Mouse (Mus musculus) MN1 (cell line): ENCODE data around the gene Rnf214.

Source experiments
- DNase-seq: peaks from one replicate; pipeline ENCODE4 v3.0.0-alpha.2; 2016; ENCODE audit warnings: low spot score

Gene Rnf214

DNA sequence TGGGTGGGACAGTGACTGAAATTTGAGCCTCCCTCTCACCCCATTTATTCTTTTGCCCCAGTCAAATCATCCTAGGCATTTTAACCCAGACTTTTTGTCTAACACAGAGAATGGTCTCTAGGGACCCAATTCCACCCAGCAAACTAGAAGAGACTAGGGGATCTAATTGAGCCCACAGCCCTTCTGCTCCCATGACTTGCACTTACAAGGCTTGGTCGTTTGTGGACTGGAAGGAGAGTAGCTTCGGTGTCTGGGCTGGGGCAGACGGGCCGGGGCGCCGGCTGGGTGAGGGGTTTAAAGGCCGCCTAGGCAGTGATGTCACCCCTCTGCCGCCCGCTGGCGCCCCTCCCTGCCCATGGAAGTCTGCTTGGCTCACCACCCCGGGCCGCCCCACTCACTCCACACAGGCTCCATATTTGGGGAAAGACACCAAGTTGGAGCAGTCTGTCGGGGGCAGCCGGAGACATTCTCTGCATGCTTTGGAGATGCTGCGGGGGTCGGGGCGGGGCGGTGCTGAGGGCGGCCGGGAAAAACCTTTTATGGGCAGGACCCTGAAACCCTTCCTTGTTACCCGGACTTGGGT lies 29.0 kb upstream of the Rnf214 start, which contains the start of gene Tagln:
Gene Tagln (minus strand): TSS at position 431 of the 583 bp plus-strand sequence.
- DNase-seq = no peak

DNA sequence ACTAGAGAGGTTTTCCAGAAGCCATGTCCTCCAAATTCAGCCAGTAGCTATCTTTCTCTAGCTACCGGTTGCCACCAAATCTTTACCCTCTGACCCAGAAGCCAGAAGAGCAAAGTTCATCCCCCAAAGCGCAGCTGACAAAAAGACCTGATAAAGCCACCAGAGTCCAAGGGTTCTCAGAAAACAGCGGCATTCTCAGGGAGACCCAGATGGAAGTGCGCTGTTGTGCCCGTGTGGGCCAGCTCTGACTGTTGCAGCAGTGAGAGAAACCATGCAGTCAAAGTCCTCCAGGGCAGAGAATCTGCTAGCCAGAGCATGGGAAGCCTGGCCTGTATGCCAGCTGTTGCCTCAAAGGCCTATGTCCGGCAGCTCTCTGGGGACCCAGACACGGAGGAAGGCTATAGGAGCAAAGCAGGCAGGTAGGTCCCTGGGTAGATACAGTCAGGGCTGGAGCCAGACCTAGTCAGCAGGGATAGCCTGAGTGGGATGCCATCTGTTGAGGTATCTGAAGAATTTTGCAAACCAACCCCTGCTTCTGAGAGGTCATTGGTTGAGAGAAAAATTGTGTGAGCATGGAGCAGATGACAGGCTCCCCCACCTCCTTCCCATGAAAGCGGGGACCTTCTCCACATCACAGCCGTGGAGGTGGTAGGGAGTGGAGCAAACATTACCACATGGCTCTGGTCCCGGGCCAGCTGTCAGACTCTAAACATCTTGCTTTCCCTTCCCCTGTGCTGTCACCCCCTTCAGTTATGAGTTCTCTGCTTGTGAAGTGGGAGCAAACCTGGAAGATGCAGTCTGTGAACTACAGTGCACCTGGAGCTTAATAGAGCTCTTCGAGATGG lies 26.1 kb upstream of the Rnf214 start:
- DNase-seq = no peak

DNA sequence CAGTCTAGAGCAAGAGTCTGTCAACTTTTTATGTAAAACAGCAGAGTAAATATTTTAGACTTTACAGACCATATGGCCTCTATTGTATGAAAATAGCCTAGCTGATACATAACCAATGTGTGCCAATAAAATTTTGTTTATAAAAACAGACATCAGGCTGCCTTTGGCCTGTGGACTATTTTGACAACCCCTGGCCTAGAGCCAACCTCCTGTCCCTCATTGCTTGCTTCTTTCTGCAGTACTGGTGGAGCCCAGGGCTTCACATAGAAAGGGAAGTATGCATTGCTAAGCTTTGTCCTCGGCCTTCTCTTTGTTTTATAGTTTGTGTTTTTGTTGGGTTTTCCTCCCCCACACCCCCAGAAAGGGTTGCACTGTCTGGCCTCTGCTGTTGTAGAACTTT lies 25.2 kb upstream of the Rnf214 start:
- DNase-seq = no peak

DNA sequence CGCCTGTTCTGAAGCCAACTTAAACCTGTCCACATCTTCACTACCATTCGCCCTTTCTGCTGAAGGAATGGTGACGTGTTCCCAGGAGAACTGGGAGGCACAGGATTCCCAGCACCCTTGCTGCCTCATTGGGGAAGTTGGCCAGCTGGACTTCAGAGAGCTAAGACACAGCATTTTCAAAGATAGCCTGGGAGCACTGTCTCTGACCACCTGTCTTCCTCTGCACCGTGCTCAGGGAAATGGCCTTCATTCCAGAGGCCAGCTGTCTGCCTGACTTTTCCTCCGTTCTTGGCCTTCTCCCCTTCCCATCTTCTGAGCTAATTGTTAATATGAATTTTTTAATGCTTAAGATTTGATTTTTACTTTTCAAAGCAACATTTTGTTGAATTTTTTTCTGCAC lies 22.6 kb upstream of the Rnf214 start:
- DNase-seq = no peak

DNA sequence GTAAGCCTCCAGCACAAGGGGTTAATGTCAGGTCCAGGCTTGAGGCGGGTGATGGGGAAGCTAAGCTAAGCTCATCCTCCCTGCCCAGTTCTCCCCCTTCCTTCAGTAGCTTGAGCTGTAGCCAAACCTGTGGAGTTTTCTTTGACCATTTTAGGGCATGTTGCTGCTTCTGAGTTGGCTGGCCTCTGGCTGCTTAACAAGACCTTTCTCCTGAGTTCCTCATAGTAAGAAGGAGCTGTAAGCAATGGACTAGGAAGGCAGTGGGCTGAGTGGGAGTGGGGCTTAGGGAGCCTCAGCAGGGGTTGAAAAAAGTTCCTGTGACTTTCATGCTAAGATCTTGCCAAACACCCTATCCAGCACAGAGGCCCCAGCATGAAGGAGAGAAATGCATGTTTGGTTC lies 13.2 kb upstream of the Rnf214 start:
- no peak for DNase-seq

DNA sequence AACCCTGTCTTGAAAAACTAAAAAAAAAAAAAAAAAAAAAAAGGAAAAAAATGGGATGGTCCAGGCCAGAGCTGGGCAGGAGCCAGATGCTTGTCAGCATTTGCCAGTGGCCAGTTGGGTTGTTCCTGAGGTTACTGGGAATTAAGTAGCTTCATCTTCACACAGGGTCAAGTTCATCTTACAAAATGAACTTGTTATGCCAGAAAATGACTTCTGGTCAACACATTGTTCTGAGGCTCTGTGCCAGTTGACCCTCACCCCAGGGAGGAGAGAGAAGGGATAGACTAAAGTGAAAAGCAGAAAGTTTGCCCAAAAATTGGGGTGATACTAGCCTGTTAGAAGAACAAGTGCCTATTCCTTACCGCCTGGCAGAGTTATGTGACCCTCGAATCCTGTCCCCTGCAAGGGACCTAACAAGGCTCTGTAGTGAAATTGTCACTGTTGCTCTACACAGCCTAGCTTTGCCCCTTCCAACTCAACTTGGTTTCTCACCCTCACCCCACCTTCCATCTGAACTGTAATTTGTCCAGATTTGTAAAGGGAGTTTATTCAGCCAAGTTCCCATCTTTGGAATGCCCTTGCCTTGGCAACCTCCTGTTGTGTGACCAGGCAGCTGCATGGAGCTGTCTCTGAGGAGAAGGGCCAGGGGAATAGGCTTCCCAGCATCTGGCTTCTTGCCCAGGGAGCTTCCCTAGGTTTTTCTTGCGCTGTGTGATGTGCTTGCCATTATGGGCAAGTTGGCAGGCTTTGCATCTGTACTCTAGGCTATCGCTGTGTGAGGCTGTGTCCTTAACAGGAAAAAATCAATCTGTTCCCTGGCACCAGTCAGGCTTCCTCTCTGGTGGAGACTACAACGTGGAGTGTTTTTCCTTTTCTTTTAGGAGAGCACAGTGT lies 10.6 kb upstream of the Rnf214 start:
- peak; percentile 86 for DNase-seq

DNA sequence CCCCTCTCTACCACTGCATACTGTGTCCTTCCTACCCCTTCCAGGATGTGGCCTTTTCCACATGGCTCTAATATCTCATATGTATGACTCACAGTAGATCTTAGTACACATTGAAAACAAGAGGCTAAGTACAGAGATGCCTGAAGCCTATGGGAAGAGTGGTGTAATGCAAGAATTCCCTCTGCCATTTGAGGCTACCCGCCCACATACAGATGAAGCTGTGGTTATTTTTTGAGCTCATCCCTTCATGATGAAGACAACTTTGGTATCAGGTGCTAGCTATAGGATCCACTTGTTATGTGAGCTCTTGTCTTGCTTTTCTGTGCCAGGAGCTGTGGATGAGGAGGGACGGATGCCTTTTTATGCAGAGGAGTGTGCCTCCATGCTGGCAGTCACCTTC lies 8.9 kb upstream of the Rnf214 start:
- no peak for DNase-seq

DNA sequence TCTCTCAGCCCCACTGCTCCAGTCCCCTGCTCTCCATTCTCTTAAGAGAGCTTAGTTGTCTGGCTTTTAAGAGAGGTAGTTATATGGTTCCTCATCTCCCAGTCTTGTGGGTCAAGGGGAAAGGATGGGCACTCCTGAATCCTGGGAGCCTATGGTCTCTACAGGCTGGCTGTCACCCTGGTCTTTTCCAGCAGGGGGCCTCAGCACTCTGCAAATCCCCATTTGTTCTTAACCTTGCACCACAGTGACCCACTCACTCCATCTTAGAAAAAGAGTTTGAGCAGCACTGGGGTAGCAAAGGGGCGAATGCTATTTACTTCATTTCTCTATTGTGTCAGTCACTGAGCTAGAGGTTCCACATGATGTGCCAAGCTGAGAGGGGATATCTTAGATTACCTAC lies 5.0 kb upstream of the Rnf214 start:
- peak; percentile 64 for DNase-seq

DNA sequence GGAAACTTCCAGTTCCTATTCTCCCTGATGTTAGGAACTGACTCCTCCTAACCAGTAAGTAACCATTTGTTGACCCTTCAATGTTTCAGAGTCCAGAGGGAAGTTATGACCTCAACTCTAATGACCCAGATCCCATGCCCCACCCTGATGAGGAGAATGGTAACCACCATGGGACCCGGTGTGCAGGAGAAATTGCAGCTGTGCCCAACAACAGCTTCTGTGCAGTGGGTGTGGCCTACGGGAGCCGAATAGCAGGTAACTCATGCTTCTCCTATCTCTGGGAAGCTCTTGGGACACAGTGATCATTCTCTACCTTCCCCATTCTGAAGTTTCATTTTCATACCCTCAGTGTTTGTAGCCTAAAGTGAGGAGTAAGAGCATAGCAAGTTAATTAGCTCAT lies 4.3 kb upstream of the Rnf214 start:
- no peak for DNase-seq

DNA sequence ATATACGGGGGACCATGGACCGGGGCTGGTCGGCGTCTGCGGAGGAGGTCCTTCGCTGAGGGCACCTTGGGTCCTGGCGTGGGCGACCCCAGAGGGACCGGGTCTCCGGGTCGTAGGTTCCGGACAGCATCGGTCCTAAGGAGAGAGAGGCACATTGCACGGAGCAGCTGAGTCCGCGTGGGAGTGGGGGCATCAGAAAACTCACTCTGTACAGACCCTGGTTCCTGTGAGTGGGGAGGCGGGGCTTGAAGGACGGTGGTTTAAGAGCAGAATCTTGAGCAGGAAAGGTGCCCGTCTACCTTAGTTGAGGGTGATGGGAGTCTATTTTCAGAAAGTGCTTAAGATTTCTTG lies 342 bp upstream of the Rnf214 start:
- DNase-seq = peak; percentile 16

DNA sequence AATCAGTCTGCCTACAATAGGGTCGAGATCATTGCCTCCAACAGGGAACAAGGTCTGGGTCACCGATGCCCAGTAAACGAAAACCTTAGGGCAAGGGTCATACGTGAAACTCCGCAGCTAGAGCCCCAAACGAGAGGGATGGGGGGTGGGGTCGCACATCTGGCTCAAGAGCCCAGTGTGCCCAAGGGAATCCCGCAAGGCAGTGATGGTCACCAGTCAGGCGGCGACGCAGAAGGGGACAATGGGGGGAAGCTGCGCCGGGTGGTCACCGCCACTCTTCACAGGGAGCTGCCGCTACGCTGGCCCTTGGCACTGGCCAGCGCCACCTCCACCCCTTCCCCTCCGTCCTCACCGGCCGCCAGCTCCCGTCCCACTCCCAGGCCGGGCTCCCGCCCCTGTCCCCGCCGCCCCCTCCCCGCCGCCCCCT lies 887 bp downstream of the Rnf214 start:
- peak; percentile 41 for DNase-seq

DNA sequence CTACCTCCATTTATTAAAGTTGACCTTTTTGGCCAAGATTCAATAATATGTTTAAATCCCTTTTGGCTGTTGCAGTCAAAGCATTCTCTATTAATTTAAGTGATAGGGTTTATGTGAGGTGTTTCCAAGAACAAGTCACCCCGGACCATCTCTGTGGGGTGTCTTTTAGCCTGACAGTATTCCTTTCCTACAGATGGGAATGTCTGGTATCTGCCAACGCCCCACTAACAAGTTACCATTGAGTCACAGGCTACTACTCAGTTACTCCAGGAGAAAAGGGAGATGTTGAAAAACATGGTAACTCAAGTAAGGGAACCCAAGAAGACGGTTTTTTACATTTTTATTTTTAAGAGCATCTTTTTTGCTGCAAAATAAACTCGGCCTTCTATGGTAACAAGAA lies 1.5 kb downstream of the Rnf214 start:
- DNase-seq = no peak

DNA sequence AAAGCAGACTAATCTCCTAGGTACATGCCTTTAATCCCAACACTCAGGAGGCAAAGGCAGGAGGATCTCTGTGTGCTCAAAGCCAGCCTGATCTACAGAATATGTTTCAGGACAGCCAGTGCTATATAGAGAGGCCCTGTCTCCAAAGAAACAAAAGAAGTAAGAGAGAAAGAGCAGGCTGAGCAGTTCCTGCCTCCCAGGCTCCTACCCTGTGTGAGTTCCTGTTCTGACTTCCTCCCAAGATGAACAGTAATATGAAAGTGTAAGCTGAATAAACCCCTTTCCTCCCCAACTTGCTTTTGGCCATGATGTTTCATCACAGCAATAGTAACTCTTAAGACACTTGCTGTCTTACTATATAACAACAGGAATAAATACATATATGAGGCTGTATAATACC lies 13.0 kb downstream of the Rnf214 start:
- DNase-seq = no peak

DNA sequence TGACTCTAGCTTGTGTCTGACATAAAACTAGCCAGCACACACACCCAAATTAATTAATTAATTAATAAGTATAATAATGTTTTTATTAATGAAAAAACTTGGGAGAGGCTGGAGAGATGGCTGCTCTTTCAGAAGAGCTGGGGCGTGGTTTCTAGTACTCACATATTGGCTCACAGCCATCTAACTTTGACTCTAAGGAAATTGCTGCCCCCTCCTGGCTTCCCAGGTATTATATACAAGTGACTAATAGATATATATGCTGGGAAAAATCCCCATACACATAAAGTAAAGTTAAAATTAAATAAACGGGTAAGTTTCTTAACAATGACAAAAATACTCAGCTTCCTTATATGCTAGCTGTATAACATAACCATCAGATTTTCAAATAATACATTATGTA lies 28.8 kb downstream of the Rnf214 start:
- DNase-seq = peak; percentile 51

DNA sequence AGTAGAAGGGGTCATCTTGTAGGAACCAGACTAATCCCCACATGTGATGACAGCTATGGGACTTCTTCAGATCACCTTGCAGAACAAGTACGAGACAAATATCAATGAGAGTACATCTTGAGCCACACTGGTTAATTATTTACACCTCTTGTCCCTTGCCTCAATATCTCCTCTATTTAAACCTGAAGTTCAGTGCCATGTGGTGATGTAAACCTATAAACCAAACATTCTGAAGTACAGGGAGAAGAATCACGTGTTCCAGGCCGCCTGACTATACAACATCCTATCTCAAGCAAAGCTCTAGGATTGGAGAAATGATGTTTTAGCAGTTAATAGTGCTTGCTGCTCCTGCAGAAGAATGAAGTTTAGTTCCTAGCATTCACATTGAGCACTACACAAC lies 36.4 kb downstream of the Rnf214 start:
- no peak for DNase-seq

DNA sequence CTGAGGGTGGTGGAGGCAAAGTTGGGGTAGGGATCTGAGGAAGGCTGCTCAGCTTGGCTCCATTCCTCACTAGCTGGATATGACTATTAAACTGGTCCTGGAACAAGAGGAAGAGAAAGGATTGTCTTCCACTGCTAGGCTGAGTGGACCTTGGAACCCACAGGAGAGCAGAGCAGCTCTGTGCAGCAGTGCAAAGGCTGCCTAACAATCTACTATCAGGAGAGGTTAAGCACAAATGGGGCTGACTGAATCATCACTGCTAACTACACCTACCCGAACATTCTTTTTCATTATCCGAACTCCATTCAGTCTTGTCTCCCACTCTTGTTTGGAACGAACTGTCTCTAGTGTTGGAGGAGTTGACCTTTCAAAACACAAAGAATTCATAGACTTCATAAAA lies 37.5 kb downstream of the Rnf214 start:
- no peak for DNase-seq

DNA sequence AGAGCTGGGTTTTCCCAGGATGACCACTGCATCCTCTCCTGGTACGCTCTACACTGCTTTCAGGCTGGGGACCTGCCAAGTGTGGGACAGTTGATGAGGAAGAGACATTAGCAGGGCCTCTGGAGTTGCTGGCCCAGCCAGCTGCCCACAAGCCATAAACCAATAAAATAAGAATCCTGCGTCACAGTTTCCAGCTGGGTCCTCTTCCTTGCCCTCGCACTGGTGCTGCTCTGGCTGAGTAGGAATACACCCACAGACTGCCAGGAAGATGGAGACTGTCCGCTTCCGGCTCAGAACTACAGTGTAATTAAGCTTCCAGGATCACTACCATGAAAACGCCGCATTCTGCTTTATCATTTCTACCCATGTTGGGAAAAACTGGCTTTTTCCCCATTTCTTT lies 44.9 kb downstream of the Rnf214 start:
- no peak for DNase-seq

DNA sequence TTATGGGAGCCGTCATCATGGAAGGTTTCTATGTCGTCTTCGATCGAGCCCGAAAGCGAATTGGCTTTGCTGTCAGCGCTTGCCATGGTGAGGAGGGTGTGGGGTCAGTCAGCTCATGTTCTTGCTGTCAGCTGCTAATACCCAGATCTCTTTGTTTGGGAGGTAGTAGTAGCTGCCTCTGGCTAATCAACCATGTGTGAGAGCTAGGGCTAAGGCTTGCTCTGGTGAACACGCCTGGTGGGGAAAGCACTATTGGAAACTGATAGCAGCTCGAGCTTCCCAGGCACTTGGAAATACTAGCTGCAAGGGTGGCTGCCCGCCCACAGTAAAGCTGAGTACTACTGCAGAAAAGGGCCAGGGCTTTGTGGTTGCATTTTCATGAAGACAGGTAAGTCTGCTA lies 47.3 kb downstream of the Rnf214 start:
- DNase-seq = no peak

DNA sequence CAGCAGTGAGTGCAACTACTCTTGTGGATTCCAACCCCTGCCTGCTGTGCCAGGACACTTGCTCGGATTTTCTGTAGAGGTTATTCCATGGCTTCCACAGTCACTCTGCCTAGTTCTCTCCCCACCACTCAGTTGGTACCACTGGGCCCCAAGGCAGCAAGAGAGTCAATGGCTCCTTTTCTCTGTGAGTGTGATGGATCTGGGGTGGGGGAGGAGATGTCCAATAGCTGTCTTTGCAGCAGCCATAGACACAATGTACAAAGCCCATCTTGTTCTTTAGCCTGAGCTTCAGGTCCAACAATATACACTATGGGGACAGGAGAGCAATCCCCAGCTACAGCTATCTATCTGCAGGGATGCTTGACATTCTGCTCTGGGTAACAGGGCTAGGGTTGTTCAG lies 52.6 kb downstream of the Rnf214 start:
- no peak for DNase-seq

DNA sequence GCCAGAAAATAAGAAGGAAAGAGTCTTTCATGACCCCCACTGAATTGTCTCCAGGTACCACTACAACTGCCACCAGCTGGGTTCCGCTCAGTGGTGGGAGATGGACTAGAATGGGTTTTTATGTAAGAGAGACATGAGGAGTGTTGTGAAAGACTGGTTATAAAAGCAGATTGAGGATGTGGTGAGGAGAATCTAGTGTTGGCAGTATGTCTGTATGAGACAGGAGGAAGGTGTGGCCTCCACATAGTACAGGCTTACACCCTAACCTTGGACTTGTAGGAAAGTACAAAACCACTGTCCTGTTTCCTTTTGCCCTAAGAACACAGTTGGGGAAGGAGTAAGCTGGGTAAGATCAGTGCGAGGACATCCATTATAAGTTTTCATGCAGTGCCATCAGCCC lies 53.0 kb downstream of the Rnf214 start:
- no peak for DNase-seq

DNA sequence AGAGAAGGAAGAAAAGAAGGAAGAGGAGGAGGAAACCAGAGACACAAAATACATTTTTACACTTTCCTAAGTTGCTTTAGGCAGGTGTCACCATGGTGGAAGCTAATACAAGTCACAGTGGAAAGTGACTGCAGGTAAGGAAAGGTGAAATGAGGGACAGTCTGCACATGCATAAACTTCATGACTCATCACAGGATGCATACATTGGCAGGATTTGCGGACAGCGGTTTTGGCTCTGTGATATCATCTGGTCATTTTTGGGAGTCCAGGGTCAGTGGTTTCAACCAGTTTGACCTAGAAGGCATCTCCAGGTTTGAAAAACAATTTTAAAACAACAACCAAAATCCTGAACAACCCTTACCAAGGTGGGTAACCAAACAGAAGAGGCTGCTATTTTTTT lies 54.9 kb downstream of the Rnf214 start:
- no peak for DNase-seq

DNA sequence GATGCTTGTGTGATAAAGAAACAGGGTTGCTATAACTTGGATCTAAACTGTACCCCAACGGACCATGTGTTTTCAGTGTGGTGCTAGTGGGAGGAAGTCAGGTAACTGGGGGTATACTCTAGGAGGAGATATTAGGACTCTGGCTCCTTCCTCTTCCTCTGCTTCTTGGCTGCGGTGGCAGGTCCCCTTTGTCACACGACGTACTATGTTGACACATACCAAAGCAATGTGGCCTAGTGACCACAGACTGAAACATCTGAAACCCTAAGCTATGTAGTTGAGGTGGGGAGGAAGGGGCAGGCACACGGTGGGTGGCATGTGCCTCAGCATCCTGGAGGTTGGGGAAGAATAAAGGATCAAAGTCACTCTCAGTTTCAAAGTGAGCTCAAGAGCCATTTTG lies 55.4 kb downstream of the Rnf214 start:
- DNase-seq = no peak
